Mouse (Mus musculus) embryo, embryonic 10 days (tissue): ENCODE measurements around the gene Gm19668.
"Not testable (repeated sequence)": the region's sequence is repeated elsewhere in the genome, so short reads cannot be mapped to it uniquely, and the experiment has no call there.

ENCODE experiments used
- DNase-seq: peaks from one replicate; pipeline ENCODE4 v3.0.0-alpha.2; 2015; ENCODE audit warnings: low spot score

Gm19668 gene

DNA sequence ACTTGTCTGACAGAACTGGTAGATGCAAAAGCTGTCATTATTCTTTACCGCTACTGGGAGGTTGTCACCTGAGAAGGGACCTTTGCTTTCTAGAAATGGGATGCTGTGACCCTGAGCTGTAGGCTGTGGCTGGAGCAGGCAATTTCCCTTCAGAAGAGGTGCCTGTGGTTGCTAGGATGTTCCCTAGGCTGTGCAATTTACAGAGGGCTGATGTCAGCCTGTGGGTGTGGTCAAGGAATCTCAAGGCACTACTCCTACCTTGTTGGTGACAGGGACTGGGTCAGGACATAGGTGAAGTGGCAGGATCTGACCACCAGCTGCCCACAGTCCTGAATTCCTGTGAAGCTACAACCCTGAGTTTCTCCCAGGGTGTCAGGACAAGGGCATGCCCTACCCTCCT, 29.2 kb downstream of the Gm19668 start:
- no peak for DNase-seq

DNA sequence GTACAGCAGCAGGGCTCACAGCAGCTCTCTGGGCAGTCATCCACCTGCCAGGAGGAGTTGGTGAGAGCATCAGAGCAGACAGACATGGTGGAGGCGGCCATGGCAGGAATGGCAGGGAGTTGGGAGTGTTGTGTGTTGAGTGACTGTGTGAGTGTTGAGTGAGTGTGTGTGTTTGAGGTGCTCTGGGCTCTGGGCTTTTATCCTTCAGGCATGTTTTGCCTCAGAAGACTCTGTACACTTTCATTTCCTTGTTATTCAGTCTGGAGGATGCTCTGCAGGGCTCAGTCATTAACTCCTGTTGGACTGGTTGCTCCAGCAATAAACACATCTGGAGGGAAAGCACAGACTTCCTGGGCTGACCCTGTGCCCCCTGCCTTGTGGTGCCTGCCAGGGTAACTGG, 39.4 kb downstream of the Gm19668 start, which contains the start of gene Gm3233:
TSS of gene Gm3233 (minus strand) at position 101 of the 400 bp plus-strand sequence.
- not testable (repeated sequence) for DNase-seq

GRCm38 (mm10) chr10:77753448-77753847, 45.5 kb downstream of the Gm19668 start:
- no peak for DNase-seq

- not testable (repeated sequence) for DNase-seq
Observed at GRCm38 (mm10) chr10:77752312-77752711, 46.6 kb downstream of the Gm19668 start.

- not testable (repeated sequence) for DNase-seq
Observed at GRCm38 (mm10) chr10:77751254-77751653, 47.7 kb downstream of the Gm19668 start, which contains the start of gene Gm9736. Gene Gm9736, minus strand, starts transcription at chr10:77751354.

DNA sequence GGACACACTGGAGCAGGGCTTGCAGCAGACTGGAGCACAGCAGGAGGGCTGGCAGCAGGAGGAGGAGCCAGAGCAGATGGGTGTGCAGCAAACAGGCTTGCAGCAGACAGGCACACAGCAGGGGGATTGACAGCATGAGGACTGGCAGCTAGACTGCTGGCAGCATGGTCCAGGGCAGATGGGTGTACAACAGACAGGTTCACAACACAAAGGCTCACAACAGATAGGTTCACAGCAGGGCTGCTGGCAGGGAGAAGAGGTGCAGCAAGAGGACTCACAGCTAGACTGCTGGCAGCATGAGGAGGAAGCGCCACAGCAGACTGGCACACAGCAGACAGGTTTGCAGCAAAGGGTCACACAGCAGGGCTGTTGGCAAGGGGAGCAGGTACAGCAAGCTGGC, 48.2 kb downstream of the Gm19668 start:
- not testable (repeated sequence) for DNase-seq
